Mouse (Mus musculus): ENCODE results near the gene Gabarapl1.

GRCm38 (mm10) chr6:129535723-129536122, 2.8 kb downstream of the Gabarapl1 start:
- TF ChIP-seq POLR2A (IDR thresholded peaks at IDR 0.05; ENCODE audit: low read depth, low read length) = no peak
- no peak for TF ChIP-seq CTCF (IDR thresholded peaks at IDR 0.05; ENCODE audit: borderline replicate concordance, insufficient read depth, low read length)

Data from embryonic fibroblast, embryonic 13.5 days (primary cell).